Mouse (Mus musculus) frontal cortex, postnatal 14 days (tissue): ENCODE measurements around the gene Ptprg.
"Not testable (repeated sequence)": the region's sequence is repeated elsewhere in the genome, so short reads cannot be mapped to it uniquely, and the experiment has no call there.

Experiments used
- DNase-seq, 2 experiments: peaks; one replicate each; pipeline ENCODE4 v3.0.0; 2022; ENCODE audit warnings: low spot score in 2 of 2

Ptprg gene

GRCm38 (mm10) chr14:12046226-12046882 is 493.0 kb downstream of the Ptprg start:
- no peak for DNase-seq

- no peak for DNase-seq
Observed at GRCm38 (mm10) chr14:12047637-12048036, 494.3 kb downstream of the Ptprg start.

GRCm38 (mm10) chr14:12056912-12057524 is 503.7 kb downstream of the Ptprg start:
- no peak for DNase-seq

GRCm38 (mm10) chr14:12057856-12058255 is 504.5 kb downstream of the Ptprg start:
- no peak for DNase-seq

DNA sequence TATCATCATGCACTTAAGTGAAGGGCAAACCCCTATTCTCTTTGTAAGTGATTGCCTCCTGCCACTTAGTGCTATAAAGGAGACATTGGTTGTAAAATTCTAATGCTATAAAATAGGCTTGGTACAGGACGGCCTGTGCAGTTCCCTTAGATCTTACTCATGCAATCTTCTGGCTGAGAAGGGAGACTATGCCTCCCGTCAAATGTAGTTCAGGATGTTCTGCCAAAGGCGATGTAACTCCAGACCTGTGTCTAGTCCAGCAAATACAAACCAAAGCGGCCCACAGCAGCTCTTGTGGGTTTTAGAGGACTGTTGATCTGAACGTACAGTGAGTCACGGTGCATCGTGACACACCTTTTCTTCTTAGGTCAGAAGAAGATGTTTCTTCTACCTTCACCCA is 505.8 kb downstream of the Ptprg start:
- DNase-seq: no peak

GRCm38 (mm10) chr14:12061313-12061712 is 508.0 kb downstream of the Ptprg start:
- not testable (repeated sequence) for DNase-seq

DNA sequence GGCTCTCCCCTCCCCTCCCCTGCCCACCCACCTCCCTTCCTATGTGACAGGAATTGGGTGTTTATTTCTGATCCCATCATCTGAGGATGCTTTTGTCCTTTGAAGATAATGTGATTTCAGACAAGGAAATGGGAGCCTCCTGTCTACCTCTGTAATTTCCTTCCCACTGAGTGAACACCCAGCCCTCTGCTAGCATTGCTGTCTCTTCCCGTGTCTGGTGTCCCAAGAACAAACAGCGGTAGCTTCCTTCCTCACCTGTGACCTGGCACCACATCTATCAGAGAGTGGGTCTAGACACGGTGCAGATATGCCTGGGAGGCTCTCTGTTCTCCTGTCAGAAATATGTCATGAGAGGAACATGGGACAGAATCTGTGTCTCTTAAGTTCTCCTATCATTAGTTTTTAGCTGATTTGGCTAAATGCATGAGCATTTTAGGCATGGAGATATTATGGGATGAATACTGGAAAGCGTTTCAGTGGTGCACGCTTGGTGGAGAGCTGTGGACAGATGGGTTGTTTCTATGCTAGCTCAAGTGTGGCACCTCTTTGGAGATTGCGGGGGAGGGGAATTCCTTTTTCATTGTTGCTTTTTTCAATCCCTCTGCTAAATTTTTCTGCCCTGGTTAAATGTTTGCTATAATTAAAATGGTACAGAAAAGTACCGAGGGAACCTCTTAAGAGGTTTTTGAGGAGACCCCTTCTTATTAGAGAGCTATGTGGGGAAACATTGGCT is 509.5 kb downstream of the Ptprg start:
- DNase-seq: no peak

GRCm38 (mm10) chr14:12065001-12065400 is 511.7 kb downstream of the Ptprg start:
- no peak for DNase-seq

DNA sequence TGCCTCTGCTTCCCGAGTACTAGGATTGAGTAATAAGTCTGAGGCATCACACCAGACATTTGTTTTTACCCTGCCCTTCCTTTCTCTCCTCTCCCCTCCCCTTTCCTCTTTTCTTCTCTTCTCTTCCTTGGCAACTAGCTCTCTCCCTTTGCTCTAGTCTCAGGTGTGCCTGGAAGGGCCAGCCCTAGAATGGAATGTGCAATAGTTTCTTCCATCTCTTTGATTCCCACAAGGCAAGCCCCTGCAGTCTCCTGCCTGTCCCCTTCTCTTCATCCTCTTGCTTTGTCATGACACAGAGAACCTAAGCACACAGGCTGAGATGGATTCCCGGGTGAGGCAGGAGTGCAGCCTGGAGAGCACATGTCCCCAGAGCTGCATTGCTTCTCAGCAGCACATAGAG is 512.4 kb downstream of the Ptprg start:
- no peak for DNase-seq

- no peak for DNase-seq
Observed at GRCm38 (mm10) chr14:12069707-12070106, 516.4 kb downstream of the Ptprg start.

DNA sequence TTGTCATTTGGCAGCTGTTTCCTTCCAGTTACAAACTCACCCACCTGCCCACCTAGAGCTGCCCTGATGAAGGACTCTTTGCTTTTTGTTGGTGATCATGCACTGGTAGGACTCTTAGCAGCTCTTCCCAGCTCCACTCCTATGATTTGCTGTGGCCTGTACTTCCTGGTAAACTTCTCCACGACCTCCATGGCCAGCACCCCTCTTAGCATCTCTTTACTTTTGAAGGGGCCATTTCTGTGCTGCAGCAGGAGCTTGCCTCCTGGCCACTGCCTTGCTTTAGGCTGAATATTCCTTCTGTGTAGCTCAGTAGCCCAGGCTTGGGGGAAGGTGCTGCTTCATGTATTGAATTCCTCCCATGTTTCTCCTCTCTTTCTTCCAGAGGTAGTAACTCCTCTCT is 517.0 kb downstream of the Ptprg start:
- DNase-seq: no peak

- no peak for DNase-seq
Observed at GRCm38 (mm10) chr14:12070856-12071465, 517.6 kb downstream of the Ptprg start.

DNA sequence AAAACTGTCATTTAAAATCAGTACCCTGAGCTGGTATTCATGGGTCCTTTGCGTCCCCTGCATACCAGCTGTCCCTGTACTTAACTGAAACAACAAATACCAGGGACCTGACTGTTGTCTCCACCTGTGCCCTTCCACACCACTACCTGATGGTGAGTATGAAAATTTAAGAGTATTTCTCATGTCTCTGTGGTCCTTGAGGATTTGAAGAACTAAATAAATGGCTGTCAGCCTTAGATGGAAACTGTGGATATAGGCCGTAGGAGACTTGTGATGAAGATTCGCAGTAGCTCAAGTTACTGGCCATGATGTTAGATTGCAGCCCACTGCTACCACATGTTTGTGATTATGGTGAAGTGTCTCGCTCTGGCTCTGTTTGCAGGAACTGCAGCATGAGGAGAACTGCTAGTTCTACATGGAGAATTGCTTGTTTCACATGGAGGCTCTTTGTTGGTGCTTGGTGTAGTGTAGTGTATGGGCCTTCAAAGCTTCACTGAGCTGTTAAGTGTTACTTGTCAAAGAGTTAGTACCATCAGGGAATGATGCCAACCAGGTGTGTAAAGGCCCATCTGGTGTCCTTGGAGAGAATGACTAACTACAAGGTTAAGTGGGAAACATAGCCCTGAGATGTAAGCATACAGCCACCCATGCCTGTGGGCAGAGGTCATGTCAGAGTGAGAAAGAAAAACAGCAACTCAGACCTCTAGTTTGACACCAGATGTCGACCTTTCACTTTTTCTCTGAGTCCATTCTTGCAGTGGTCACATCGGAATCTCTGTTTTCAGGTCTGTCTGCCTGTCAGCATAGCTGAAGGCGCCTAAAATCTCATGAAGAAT is 518.9 kb downstream of the Ptprg start:
- DNase-seq: no peak

DNA sequence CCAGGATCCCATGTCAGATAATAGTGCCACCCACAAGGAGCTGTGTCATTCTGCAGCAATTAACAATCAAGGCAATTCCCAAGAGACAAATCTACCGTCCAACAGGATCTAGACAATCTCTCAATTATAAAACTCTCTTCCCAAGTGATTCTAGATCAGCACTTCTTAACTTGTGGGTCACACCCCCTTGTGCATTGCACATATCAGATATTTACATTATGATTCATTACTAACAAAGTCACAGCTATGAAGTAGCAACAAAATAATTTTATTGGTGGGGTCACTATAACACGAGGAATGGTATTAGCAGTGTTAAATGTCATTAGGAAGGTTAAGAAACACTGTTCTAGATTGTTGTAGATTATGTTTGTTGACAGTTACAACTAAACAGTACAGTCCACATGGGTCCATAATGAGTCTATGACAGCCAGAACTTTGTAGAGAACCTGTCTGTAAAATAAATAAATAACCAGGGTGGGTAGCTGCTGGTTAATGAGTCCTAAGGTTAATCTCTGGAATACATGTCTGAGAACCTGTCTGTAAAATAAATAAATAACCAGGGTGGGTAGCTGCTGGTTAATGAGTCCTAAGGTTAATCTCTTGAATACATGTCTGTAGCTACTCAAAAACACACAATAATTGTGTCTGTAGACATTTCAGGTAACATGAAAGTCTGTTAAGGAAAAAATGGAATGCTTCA is 520.2 kb downstream of the Ptprg start:
- DNase-seq: no peak

DNA sequence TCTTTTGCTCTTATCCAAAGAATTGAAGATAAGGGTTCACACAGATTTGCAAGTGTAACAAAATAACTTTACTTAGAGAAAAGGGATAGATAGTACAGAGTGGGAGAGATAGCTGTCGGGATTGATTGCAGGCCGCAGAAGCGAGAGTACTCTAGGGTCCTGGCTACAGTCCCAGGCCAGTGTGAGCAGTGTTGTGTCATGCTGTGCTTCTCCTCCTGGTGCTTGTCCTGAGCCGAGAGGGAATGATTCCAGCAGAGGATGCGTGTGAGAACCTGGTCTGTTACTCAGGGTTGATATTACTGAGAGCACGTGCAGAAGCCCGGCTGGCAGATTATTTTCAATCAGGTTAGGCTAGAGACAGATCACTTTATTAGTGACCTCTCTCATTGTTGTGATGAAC is 523.9 kb downstream of the Ptprg start:
- no peak for DNase-seq

DNA sequence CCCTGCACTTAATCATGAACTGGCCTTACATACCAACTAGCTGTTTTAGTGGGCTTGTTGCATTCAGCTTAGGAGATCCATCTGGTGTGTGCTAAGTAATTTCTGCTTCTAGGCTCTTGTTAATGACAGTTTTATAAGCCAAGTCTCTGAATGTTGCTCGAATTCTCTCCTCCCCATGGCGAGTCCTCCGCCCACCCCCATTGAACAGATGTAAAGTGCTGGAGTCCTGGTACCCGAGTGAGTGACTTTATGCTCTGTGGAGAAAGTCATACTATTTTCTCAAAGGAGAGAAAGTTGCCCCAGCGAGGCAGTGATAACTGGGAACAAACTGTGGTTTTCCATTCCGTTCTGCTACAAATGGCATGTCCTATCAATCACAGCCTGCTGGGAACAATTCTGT is 525.9 kb downstream of the Ptprg start:
- DNase-seq: no peak

GRCm38 (mm10) chr14:12079833-12080401 is 526.6 kb downstream of the Ptprg start:
- DNase-seq: no peak

GRCm38 (mm10) chr14:12082131-12082921 is 529.0 kb downstream of the Ptprg start:
- DNase-seq: no peak

DNA sequence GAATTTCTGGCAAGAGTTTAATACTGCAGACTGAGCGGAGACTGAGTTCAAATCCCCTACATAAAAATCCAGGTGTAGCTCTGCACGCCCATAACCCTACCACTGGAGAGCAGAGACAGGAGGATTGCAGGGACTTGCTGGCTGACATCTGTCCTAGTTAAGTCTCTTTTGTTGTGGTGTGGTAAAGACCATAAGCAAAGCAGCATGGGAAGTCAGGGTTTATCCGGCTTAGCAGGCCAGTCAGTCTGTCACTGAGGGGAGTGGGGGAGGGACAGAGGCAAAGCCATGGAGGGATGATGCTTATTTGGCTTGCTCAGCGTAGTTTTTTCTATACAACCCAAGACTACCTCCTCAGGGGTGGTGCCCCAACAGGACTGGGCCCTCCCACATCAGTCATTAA is 530.7 kb downstream of the Ptprg start:
- DNase-seq: no peak

GRCm38 (mm10) chr14:12085078-12085477 is 531.7 kb downstream of the Ptprg start:
- no peak for DNase-seq
